Mouse (Mus musculus): ENCODE results near the gene Nuak2.

DNA sequence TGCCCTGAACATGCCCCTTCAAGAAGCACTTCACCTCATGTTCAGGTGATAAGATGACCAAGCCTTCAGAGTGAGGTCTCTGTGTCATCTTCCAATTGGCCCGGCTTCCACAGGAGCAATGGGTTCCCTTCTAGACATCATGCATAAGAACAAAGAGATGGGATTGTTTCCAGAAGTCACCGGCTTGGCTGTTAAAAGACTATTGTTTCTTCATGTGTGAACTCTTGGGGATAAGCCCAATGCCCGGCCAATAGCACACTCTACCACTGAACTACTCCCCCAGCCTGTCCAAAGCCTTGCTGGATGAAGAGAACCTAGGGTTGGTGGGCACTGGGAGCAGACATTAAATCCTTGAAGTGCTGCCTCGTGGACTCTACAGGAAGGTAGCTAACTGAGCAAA is 29.6 kb downstream of the Nuak2 start:
- TF ChIP-seq POLR2A (IDR thresholded peaks at IDR 0.05; ENCODE audit: control insufficient read depth, low read depth, low read length): no peak
- TF ChIP-seq CTCF (IDR thresholded peaks at IDR 0.05; ENCODE audit: control insufficient read depth, insufficient read depth, insufficient replicate concordance, low read depth, low read length): no peak

All from testis, adult 2 months (tissue).